Mouse (Mus musculus) liver, adult 2 months (tissue): Measurements from ENCODE around the gene Zbtb12.

Experiments used
- CTCF ChIP-seq: fragments of 200-500 bp; IDR thresholded peaks from 2 replicates; pipeline ENCODE4 v1.5.1; 2011; ENCODE audit warnings: low read depth, low read length, control low read depth
- POLR2A ChIP-seq: fragments of 200-500 bp; IDR thresholded peaks from 2 replicates; pipeline ENCODE4 v1.6.1; 2011; ENCODE audit warnings: low read length, control low read depth; ENCODE audit not compliant: insufficient read depth; ENCODE audit errors: extremely low read depth

DNA sequence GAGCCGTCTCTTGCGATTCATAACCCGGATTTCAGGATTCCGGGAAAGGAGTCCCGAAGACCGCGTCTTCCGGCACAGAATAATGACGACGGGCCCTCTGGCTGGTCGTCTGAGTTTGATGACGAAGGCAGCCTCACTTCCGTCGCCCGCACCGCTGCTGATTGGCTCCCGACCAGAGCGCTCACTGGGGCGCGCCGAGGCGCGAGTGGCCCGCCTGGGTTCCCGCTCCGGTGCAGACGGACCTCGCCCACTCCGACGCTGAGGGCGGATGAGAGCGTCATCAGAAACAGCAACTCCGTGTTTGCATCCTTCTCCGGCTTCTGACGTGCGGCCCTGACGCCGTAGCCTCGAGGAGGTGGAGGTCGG is 42.4 kb upstream of the Zbtb12 start, which contains the start of the genes Stk19 and Dxo:
- TF ChIP-seq POLR2A = peak; percentile 60; the same call in 1 of the 2 replicates
- no peak for TF ChIP-seq CTCF
